Mouse (Mus musculus): ENCODE data around the gene Isg15.
A peak's percentile ranks its signal among the peaks of the same experiment; 100 is the strongest.

The Isg15 gene

DNA sequence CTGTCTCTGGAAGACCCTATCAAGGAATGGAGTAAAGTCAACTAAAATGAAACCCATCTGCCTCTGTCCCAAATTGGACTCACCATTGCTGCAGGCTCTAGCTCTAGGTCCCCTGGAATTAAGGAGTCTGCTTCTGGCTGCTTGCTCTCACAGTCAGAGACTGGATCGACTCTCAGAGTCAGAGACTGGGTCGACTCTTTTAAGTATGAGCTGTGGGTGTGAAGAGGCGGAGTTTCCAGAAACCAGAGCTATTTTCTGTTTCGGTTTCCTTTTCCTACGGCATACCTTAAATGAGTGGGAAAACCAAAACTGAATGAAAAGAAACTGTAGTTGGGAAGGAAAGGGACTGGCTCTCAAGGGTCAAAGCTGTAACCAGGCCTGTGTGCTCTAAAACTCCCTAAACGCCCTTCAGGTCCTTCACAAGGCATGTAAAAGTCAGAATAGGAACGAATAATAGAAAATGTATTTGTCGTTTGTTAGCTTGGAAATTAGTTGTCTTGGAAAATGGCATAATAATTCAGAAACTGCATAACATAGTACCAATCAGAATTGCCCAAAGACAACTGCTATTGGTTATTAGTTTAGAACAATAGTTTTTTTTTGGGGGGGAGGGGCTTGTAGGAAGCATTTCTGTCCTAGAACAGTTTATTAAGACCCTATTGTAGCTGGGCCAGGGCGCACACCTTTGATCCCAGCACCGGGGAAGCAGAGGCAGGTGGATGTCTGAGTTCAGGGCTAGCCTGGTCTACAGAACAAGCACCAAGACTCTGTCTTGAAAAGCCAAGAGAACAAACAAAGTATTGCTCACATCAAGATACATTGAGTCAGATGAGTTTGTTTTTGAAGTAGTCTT lies at the start of gene Isg15:
TSS of gene Isg15 (minus strand) at position 196 of the 853 bp plus-strand sequence.
- DNase-seq = no peak

DNA sequence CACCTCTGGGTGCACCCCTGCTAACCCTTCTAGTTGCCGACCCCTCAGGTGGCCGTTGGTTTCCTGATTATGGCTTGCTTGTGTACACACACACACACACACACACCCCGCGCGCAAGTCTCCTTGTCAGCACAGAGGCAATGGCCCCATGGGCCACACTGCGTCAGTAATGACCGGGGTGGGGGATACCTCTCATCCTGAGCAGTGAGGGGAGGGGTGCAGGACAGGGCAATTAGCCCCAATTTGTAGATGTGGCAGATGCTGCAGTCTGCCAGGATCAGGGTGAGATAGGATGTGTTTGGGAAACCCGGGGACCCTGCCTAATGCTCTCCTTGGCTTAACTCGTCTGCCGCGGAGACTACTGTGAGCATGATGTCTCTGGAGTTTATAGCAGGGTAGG lies 48.9 kb upstream of the Isg15 start:
- DNase-seq = no peak

DNA sequence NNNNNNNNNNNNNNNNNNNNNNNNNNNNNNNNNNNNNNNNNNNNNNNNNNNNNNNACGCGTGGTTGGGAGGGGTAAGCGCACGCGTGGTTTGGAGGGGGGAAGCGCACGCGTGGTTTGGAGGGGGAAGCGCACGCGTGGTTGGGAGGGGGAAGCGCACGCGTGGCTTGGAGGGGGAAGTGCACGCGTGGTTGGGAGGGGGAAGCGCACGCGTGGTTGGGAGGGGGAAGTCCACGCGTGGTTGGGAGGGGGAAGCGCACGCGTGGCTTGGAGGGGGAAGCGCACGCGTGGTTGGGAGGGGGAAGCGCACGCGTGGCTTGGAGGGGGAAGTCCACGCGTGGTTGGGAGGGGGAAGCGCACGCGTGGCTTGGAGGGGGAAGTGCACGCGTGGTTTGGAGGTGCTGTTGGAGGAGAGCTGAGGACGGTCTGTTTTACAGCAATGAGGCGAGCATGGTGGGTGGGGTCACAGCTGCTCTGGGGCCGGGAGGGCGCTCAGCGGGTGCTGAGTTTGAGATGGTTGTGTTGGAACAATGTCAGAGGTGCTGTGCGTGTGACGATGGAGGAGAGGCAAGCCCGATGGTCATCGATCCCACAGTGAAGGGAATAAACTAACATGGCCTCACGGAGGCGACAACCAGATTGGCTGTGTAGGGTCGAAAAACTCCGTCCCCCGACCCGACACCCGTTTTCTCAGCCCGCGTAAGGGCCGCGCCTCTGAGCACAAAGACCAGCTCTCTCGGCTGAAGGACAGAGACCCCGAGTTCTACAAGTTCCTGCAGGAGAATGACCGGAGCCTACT lies 36.2 kb upstream of the Isg15 start:
- no peak for DNase-seq

DNA sequence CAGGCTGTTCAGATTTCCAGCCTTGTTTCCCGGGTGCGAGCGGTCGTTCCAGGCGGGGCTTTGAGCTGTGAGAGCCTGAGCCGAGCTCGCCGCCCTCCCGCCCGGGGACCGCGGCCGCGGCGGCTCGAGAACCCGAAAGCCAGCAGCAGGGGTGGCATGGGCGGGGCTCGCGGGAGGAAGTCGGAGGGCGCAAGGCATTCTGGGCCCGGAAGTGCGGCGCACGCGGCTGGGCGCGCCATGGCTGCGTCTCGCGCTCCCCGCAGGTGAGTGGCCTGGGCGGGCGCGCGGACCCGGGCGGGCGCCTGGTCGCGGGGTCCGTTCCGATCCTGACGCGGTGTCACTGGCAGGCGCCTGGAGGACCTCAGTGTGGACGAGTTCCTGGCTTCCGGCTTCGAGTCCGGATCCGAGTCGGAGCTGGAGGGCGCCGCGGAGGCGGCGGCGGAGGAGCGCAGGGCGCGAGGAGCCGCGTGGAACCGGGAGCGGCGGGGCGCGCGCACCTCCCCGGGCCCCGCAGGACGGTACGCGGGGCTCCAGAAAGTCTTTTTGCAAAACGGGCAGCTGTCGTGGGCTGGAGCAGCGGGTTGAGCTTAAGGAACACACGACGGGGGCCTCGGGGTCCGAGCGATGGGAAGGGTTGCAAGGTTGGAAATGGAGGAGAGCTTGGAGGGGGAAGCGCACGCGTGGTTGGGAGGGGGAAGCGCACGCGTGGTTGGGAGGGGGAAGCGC lies 35.4 kb upstream of the Isg15 start, which contains the start of gene Noc2l:
TSS of gene Noc2l (plus strand) at position 203 of the 726 bp plus-strand sequence.
- DNase-seq = peak; percentile 94

DNA sequence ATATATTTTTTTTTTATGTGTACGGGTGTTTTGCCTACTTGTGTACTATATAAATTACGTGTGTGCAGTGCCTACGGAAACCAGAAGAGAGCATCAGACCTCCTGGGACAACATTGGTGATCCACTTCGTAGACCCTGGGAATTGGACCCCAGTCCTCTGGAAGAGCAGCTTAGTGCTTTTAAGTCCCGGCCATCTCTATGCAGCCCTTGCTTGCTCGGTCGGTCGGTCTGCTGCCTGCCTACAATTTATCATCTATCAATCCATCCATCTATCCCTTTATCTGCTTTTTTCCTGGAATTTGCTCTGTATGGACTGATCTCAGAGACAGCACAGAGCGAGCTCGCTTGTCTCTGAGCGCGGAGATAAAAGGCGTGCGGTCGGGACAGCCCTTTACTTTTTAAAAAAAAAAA lies 34.7 kb upstream of the Isg15 start:
- no peak for DNase-seq

DNA sequence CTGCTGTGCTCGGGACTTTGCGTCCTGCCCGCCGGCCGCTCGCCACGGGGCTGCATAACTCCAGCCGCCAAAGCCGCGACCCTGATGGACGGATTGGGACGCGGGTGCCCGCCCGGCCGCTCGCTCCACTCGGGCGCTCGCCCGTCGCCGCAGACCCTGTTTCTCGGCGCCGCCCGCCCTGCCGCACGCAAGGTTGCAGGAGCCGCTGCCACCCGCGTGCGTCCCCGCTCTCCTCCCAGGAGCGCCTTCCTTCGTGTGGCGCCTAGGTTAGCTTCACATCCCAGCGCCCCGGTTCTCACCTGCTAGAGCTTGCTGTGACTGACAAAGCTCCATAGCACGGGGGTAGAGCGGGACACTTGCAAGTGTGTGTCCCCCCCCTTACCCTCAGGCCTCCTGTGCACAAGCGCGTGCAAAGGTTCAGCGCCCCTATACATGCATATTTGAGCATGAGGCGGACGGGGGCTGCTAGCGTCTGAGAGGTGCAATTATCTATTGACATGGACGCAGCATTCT lies 34.1 kb upstream of the Isg15 start, which contains the start of gene Plekhn1:
TSS of gene Plekhn1 (minus strand) at position 157 of the 513 bp plus-strand sequence.
- peak; percentile 85 for DNase-seq

DNA sequence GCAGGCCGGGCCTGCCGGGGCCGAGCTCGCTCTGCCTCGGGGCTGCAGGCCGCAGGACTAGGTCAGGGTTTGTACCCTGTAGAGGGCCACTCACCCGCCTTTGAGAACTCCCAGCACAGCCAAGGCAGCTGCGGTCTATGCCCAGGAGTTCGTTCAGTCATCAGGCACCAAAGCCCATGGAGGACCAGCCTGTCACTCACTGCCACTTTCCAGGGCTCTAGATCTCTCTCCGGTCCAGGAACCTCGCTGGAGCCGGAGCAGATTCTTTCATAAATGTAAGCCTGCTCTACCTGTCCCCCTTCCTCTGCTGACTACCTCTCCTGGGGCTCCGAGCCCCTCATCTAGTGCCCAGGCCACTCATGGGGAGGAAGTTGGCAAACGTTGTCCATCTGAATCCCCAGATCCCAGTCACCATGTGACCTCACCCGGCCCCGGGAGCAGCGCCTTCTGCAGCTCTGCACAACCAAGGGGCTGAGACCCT lies 33.4 kb upstream of the Isg15 start:
- no peak for DNase-seq

DNA sequence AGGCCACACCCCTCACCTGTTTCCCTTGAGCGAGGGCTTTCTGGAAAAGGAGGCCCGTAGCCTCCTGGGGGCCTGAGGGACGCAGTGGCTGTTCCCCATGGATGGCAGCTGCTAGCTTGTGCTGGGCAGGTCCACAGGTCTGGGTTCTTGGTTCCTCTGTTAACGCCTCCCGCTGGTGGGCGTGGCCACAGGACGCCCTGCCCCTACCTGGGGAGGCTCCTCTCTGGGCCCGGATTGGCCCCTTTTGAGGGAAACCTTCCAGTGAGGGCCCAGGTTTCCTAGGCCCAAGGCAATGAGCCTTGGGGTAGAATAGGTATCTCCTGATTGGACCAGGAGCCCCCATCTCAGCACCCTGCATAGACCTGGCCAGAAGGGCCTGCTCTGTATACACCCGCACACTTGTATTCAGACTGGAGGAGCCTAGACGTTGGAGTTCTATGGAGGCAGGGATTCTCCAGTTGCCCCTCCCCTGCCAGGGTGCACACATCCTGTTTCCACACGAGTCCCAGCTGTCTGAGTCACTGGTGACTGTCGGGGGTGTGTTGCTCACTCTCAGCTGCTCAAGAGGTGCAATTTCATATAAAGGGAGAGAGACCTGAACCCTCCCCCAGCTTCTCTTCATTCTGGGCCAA lies 27.9 kb upstream of the Isg15 start:
- no peak for DNase-seq

DNA sequence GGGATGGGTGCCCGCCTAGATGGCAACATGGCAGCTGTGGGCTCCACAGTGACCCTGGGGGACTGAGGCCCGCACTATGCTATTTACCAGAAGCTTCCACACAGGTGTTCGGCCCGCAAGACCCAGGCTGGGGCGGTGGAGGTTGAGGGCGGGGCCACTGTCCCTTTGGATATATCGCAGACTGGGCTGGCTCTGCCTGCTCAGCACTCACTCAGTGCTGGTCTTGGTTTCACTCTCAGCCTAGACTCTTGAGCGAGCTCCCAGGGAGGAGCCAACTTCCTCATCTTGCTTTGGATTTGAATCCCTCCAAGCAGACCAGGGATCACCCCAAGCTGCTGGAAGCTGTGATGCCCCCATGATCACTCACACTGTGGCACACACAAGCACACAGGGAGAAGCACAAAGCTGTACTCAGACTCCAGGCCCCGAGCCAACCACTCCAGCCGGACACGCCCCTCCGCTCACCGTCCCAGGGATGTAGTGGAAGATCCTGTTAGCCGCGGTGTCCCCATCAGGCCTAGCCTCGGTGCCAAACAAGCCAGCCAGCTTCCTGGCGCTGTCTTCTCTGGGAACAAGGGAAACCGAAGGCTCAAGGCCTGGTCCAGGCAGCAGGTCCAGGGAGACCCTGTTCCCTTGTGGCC lies 27.3 kb upstream of the Isg15 start:
- peak; percentile 30 for DNase-seq

DNA sequence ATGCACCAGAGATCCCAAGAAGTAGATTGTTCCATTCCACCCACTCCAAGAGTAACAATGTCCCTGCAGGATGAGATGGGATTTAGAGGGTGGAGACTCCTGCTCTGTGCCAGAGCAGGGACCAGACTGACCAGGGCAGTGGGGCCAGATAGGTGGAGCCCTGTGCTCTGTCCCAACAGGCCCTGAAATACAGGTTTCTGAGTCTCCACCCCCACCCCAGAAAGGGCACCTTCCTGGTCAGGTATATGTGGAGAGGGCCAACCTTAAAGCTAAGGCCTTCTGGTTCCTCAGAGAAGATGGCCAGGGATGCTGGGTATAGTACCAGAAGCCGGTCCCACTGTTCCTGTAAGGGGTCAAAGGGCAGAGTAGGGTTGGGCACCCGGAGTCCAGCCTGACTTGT lies 23.7 kb upstream of the Isg15 start:
- DNase-seq = no peak

DNA sequence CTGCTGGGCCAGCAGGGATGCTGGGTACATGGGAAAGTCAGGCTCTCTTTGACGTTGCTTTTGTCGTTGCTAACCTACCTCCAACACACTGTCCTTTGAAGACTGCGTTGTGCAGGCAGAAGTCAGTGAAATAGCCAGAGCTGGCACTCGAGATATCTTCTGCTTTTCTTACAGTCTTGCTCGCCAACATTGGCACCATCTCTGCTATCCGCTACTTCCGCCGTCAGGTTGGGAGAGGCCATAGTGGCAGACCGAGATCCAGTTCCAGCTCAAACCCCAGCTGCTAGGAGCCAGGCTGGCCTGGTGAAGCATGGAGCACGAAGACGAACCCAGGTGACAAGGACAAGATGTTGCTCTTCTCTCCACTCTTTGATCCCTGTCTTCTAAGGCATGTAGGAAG lies 19.3 kb upstream of the Isg15 start:
- no peak for DNase-seq

DNA sequence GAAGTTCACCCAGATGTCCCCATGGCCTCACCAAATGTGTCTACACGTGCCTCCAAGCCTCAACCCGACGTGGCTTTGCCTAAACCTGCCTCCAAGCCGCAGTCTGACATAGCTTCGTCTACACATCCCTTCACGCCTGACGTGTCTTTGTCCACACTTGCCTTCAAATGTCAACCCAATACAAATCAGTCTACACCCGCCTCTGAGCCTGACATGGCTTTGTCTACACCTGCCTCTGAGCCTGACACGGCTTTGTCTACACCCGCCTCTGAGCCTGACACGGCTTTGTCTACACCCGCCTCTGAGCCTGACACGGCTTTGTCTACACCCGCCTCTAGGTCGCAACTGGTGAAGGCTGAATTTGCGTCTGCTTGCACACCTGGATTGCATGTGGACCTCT lies 17.2 kb upstream of the Isg15 start:
- DNase-seq = no peak

DNA sequence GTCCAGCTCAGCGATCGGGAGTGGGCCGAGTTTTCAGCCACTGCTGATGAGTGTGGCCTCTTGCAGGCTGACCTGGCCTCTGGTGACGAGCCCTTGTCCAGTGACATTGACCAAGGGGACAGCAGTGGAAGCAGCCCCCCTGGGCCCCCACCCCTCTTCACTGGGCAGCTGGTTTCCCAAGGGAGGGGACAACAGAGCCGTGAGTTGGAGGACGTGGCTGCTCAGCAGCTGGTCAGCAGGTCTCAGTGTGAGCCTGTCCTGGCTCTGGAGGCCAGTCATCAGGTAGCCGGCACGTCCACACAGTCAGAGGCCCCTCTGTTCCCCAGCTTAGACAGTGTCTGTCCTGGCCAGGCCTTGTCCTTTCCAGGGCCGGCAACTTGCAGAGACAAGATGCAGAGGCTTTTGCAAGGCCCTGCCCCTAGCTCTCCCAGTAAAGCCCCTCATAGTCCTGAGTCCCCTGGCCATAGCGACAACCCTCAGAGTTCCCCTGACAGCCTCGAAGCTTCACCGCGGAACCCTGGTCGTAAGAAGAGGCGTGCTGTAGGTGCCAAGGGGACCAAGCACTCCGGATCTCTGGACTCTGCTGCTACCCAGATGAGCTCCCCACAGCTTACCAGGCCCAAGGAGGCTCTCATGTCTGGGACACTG lies 16.5 kb upstream of the Isg15 start:
- DNase-seq = no peak

DNA sequence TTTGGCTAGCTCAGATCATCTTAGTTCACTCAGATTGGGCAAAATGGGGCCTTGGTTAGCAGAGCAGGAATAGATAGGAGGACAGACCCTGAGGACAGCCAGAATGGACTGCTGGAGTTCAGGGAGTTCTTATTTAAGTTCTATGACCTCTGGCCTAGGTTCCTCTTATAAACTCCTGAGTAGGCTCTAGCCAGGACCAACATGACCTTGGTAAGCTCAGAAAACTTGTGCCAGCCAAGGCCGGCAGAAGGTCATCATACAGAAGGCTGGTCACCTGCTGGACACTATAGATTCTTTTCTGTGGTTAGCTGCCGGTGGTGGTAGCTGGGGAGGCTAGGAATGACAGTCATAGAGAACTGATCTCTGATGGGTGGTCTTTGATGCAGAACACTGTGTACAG lies 15.6 kb upstream of the Isg15 start:
- DNase-seq = no peak

DNA sequence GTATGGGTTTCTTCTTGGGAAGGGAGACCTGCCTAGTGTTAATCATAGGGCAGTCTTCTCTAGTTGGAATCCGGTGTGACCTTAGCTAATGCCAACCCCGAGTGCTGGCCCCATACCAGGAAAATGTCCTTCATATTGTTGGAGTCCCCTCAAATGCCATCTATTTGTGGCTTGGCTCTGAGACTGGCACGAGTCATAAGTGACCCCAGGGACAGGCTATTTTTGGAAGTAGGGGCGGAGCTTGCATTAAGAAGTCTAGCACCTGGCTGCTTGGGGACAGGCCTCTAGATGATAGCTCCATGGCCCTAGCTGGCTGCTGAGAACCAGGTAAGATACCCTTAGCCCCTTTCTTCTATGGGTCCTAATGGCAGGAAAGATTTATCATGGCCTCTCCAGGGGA lies 15.0 kb upstream of the Isg15 start, which contains the start of gene Perm1:
TSS of gene Perm1 (plus strand) at position 220 of the 400 bp plus-strand sequence.
- DNase-seq = peak; percentile 51

DNA sequence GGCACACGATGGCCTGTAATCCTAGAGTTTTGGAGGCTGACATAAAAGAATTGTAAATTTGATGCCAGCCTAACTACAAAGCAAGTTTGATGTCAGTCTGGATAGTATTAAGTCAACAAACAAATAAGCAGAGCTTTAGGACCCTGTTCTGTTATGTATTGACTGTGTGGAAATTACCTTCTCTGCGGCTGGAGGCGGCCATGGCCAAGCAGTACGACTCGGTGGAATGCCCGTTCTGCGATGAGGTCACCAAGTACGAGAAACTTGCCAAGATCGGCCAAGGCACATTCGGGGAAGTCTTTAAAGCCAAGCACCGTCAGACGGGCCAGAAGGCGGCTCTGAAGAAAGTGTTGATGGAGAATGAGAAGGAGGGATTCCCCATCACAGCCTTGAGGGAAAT lies 12.5 kb upstream of the Isg15 start:
- no peak for DNase-seq

DNA sequence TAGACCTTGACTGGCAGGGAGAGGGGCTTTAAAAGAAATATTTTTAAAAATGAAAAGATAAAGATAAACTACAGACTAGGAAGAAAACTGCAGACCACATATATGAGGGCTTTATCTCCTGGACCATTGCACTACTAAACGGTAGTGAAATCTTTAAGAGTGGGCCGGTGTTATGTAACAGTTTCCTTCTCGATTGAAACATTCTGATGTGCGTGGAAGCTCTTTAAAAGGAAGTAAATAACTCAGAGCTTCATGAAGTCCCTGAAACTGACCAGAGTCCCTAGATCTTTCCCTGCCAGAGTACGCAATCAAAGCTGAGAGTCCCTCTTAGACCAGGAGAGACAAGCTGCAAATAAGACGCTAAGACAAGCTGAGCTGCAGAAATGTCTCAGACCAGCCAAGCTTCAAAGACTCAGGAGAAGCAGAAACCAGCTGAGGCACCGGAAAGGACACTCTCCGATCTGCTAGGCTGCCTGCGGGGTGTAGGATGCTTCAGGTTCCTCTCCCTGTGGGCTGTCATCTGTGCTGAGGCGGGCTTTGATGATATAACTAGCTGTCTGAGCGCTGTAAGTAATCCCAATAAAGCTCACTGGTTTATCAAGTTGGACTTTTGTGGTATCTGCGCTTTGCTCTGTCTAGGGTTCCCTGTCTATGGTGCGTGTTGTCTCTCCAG lies 9.5 kb upstream of the Isg15 start:
- no peak for DNase-seq

DNA sequence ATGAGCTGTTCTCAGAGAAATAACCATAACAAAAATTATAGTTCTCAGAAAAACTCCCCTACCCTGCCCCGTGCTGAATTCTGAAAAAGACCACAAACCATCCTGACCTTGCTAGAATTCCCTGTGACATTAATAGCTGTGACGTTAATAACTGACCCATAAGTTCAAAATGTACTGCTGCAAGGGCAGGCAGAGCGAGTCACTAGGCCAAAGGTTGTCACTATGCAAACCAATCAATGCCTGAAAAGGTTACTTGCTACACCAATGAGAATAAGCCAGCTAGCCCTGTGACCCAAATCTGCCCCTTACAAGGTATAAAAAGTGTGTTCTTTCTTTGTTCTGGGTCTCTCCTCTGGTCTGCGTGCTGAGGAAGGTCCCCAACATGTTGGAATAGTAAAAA lies 8.3 kb upstream of the Isg15 start:
- DNase-seq = no peak

DNA sequence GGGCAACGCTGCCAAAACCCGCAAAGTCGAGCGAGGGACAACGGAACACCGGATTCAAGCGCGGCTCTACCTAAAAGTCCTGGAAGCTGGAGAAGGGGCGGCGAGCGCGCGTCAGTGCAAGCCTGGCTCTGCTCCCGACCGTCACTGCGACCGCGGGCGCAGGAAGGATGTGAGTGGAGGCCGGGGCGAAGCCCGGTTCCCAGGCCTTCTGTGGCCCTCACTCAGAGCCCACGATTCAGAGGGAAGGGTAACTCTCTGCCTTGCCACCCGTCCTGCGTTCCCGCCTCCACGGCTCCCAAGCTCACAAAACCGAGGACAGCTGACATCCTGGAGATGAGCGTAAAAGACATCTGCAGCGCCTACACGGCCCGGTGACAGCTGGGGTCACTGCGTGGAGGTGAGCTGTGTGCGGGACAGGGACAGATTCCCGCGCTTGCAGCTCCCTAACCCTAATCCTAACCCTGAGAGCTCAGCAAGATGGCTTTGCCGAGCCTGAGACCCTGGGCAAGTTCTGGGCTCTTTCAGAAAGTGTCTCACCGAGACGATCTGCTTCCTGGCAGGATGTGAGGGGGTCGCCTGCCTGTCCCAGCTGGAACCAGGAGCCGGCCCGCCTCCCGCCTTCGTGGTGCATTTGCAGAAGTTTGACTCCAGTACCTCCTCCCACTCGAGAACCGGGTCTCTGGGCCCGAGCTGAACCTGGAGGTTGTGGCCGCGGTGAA lies 3.0 kb upstream of the Isg15 start:
- DNase-seq = peak; percentile 41

DNA sequence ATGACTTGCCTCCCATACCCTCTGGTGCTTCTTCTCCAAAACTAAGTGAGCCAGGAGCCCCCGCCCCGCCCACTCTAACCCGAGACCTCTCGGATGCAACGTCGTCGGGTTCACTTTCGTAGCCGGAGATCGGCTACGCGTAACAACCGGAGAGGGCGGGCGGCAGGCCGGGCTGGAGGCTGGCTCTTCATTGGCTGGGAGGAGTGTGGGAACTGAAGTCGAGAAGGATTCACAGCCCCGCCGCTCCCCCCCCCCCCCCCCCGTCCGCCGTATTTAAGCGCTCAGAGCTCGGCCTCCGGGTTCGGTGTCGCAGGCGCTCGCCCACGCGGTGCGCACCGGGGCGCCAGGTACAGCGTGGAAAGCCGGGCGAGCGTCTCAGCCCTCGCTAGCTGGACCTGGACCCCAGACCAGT lies 2.4 kb upstream of the Isg15 start, which contains the start of gene AW011738:
TSS of gene AW011738 (plus strand) at position 304 of the 412 bp plus-strand sequence.
- DNase-seq = peak; percentile 80
